Mouse (Mus musculus): ENCODE results near the gene H2-DMb2. TPM values are rescaled to one million over a fixed set of nuclear protein-coding genes. Genes with fewer than 3 reads are reported as not detected.

Gene H2-DMb2
- polyA plus RNA-seq, 1 experiment: not detected

GRCm38 (mm10) chr17:34121172-34121878, 21.8 kb upstream of the H2-DMb2 start:
- Histone ChIP-seq H3K27ac (ENCODE audit: insufficient read depth, low read depth, low read length) (peak overlapping the region; percentile 99), H3K4me1 (ENCODE audit: control insufficient read depth, insufficient read depth, low read length) (peaks cover 6% of the 10 kb centered on the region), H3K4me3 (ENCODE audit: insufficient read depth, low read depth, low read length) (peak overlapping the region; percentile 74)
- TF ChIP-seq CTCF (IDR thresholded peaks at IDR 0.05; ENCODE audit: insufficient read depth, low read depth, low read length) (no peak), POLR2A (IDR thresholded peaks at IDR 0.05; ENCODE audit: insufficient read depth, low read depth, low read length) (no peak; the same call in 1 of the 2 replicates)
- WGBS: 0% methylated on average over 35 of the region's 35 CpGs

GRCm38 (mm10) chr17:34121879-34122187, 21.3 kb upstream of the H2-DMb2 start:
- peak overlapping the region; percentile 97 for H3K27ac ChIP-seq (ENCODE audit: insufficient read depth, low read depth, low read length)
- H3K4me1 ChIP-seq (ENCODE audit: control insufficient read depth, insufficient read depth, low read length): peaks cover 4% of the 10 kb centered on the region
- WGBS: under 1% methylated on average over 9 of the region's 10 CpGs
- H3K4me3 ChIP-seq (ENCODE audit: insufficient read depth, low read depth, low read length): peak overlapping the region; percentile 74
- TF ChIP-seq POLR2A (IDR thresholded peaks at IDR 0.05; ENCODE audit: insufficient read depth, low read depth, low read length) (no peak), CTCF (IDR thresholded peaks at IDR 0.05; ENCODE audit: insufficient read depth, low read depth, low read length) (no peak)

DNA sequence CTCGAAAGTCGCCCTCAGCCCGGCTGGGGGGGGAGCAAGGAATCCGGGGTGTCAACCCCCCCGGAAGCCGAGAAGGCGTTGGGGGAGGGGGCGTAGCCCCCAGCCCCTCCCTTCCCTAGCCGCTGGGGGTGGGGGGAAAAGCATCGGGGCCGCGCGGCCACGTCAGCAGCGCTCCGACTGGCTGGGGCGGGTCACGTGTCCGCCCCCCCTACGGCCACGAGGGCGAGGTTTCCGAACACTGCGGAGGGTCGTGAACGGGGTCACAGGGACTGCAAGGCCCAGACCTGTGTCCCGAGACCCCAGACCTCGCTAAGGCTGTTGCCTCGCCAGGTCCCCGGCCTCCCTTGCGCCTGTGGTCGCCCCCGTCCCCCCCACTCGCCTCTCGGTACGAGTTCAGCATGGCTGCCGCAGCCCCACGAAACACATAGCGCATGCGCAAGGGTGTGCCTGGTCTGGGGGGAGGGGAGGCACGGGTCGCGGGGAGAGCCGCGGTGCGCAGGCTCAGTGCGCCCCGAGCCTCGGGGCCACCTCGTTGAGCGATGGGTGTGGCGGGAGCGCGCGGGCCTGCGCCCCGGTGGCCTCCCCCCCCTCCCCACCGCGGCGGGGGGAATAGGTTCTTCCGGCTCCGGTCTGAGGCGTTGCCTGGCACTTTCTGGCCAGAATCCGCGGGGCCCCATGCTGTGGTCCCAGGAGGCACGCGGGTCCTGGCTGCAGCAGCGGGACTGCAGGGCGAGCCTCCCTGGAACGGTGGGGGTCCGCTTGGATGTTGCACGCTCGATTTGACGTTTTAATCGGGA, 20.7 kb upstream of the H2-DMb2 start, which contains the start of gene Brd2:
Brd2 (minus strand) TSS at position 447 of the 797 bp plus-strand sequence.
- under 1% methylated on average over 75 of the region's 75 CpGs for WGBS
- TF ChIP-seq POLR2A (IDR thresholded peaks at IDR 0.05; ENCODE audit: insufficient read depth, low read depth, low read length): peak; percentile 53
- TF ChIP-seq CTCF (IDR thresholded peaks at IDR 0.05; ENCODE audit: insufficient read depth, low read depth, low read length): peak; percentile 37; the same call in 1 of the 2 replicates

DNA sequence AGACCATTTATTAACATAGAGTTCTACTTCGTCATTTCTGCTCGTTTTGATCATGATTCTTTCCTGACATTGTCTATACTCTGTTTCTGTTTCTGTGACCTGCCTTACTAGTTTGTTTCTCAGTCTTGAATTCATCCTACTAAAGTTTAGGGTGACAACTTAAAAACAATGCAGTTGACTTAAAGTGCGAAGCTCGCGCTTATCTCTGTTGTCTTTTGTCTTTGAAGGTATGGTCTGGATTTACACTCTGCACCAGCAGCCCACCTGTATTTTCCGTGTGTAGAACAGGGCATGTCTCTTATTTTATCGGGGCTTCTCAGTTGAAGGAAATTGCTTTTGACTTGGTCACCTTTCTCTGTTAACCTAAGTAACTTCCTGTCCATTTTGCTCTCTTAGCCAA, 20.0 kb upstream of the H2-DMb2 start:
- Histone ChIP-seq H3K4me3 (ENCODE audit: insufficient read depth, low read depth, low read length) (no peak overlapping the region), H3K27ac (ENCODE audit: insufficient read depth, low read depth, low read length) (no peak overlapping the region), H3K4me1 (ENCODE audit: control insufficient read depth, insufficient read depth, low read length) (peaks cover 10% of the 10 kb centered on the region)
- no peak for TF ChIP-seq CTCF (IDR thresholded peaks at IDR 0.05; ENCODE audit: insufficient read depth, low read depth, low read length)
- TF ChIP-seq POLR2A (IDR thresholded peaks at IDR 0.05; ENCODE audit: insufficient read depth, low read depth, low read length): no peak
- under 1% methylated on average over 7 of the region's 7 CpGs for WGBS

More for the DNA sequence above, 20.7 kb upstream of the H2-DMb2 start, which contains the start of gene Brd2:
- H3K4me3 ChIP-seq (ENCODE audit: insufficient read depth, low read depth, low read length): peak within 1 kb of the TSS; percentile 74
- H3K27ac ChIP-seq (ENCODE audit: insufficient read depth, low read depth, low read length): peak within 1 kb of the TSS; percentile 99
- peaks cover 5% of the 10 kb centered on the region for H3K4me1 ChIP-seq (ENCODE audit: control insufficient read depth, insufficient read depth, low read length)

GRCm38 (mm10) chr17:34123518-34123917, 19.6 kb upstream of the H2-DMb2 start:
- no peak overlapping the region for H3K27ac ChIP-seq (ENCODE audit: insufficient read depth, low read depth, low read length)
- H3K4me1 ChIP-seq (ENCODE audit: control insufficient read depth, insufficient read depth, low read length): peaks cover 11% of the 10 kb centered on the region
- peak overlapping the region; percentile 14; the same call in 1 of the 2 replicates for H3K4me3 ChIP-seq (ENCODE audit: insufficient read depth, low read depth, low read length)
- TF ChIP-seq CTCF (IDR thresholded peaks at IDR 0.05; ENCODE audit: insufficient read depth, low read depth, low read length) (no peak), POLR2A (IDR thresholded peaks at IDR 0.05; ENCODE audit: insufficient read depth, low read depth, low read length) (no peak)
- 1% methylated on average over 2 of the region's 2 CpGs for whole genome bisulfite sequencing

DNA sequence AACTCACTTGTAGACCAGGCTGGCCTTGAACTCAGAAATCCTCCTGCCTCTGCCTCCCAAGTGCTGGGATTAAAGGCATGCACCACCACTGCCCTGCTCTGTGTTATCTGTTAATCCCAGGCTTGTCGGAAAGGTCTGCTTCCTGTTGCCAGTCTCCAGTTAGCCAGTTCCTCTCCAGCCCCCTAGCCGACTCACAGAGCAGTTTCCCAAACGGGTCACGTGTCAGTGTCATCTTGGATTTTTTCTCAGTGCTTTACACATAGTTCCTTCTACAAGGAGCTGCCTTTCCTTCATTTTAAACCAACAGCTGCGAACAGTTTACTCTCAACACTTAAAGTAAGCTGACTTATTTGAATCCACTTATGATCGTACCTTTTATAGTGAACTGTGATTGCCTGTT, 18.5 kb upstream of the H2-DMb2 start:
- Histone ChIP-seq H3K4me1 (ENCODE audit: control insufficient read depth, insufficient read depth, low read length) (peaks cover 22% of the 10 kb centered on the region), H3K4me3 (ENCODE audit: insufficient read depth, low read depth, low read length) (no peak overlapping the region), H3K27ac (ENCODE audit: insufficient read depth, low read depth, low read length) (no peak overlapping the region)
- TF ChIP-seq CTCF (IDR thresholded peaks at IDR 0.05; ENCODE audit: insufficient read depth, low read depth, low read length): no peak
- TF ChIP-seq POLR2A (IDR thresholded peaks at IDR 0.05; ENCODE audit: insufficient read depth, low read depth, low read length): no peak
- WGBS: 86% methylated on average over 6 of the region's 6 CpGs

GRCm38 (mm10) chr17:34126826-34127420, 16.2 kb upstream of the H2-DMb2 start:
- TF ChIP-seq POLR2A (IDR thresholded peaks at IDR 0.05; ENCODE audit: insufficient read depth, low read depth, low read length) (no peak), CTCF (IDR thresholded peaks at IDR 0.05; ENCODE audit: insufficient read depth, low read depth, low read length) (no peak)
- no peak overlapping the region for H3K4me3 ChIP-seq (ENCODE audit: insufficient read depth, low read depth, low read length)
- H3K27ac ChIP-seq (ENCODE audit: insufficient read depth, low read depth, low read length): no peak overlapping the region
- H3K4me1 ChIP-seq (ENCODE audit: control insufficient read depth, insufficient read depth, low read length): peaks cover 26% of the 10 kb centered on the region
- WGBS: 76% methylated on average over 9 of the region's 9 CpGs

- no peak for TF ChIP-seq POLR2A (IDR thresholded peaks at IDR 0.05; ENCODE audit: insufficient read depth, low read depth, low read length)
- TF ChIP-seq CTCF (IDR thresholded peaks at IDR 0.05; ENCODE audit: insufficient read depth, low read depth, low read length): no peak
- Histone ChIP-seq H3K4me3 (ENCODE audit: insufficient read depth, low read depth, low read length) (no peak overlapping the region), H3K27ac (ENCODE audit: insufficient read depth, low read depth, low read length) (no peak overlapping the region), H3K4me1 (ENCODE audit: control insufficient read depth, insufficient read depth, low read length) (peaks cover 26% of the 10 kb centered on the region)
- WGBS: 44% methylated on average over 6 of the region's 6 CpGs
Observed at GRCm38 (mm10) chr17:34127475-34127874, 15.6 kb upstream of the H2-DMb2 start.

Measured in olfactory bulb, adult 2 months (tissue).